Mouse (Mus musculus): ENCODE data around the gene Itgam. TPM values are rescaled to one million over a fixed set of nuclear protein-coding genes. Genes with fewer than 3 reads are reported as not detected.

Gene Itgam
- polyA plus RNA-seq, 1 experiment from 2014 or later = 0.20 TPM

GRCm38 (mm10) chr7:128067847-128068246 is 5.4 kb downstream of the Itgam start:
- Histone ChIP-seq H3K4me2 (no peak overlapping the region), H3K9ac (ENCODE audit: low read length) (no peak overlapping the region), H3K4me3 (ENCODE audit: low read depth, low read length) (no peak overlapping the region), H3K27me3 (ENCODE audit: control insufficient read depth, insufficient read depth, low read length) (no peaks in the 10 kb centered on the region), H3K4me1 (ENCODE audit: control insufficient read depth, insufficient read depth, low read length) (no peaks in the 10 kb centered on the region), H3K36me3 (ENCODE audit: control insufficient read depth, insufficient read depth, low read length) (no peaks in the 10 kb centered on the region), H3K9me3 (ENCODE audit: control insufficient read depth, low read length) (no peaks in the 10 kb centered on the region), H3K27ac (ENCODE audit: low read depth, low read length) (no peak overlapping the region)
- ATAC-seq (ENCODE audit: low FRiP score) (no peak), DNase-seq (ENCODE audit: low spot score, missing footprints) (no peak)
- WGBS = 55% methylated on average over 3 of the region's 3 CpGs

GRCm38 (mm10) chr7:128069844-128070243 is 7.4 kb downstream of the Itgam start:
- no peaks in the 10 kb centered on the region for H3K9me3 ChIP-seq (ENCODE audit: control insufficient read depth, low read length)
- no peak overlapping the region for H3K27ac ChIP-seq (ENCODE audit: low read depth, low read length)
- H3K4me1 ChIP-seq (ENCODE audit: control insufficient read depth, insufficient read depth, low read length) = no peaks in the 10 kb centered on the region
- no peak overlapping the region for H3K4me3 ChIP-seq (ENCODE audit: low read depth, low read length)
- ATAC-seq (ENCODE audit: low FRiP score) = no peak
- H3K36me3 ChIP-seq (ENCODE audit: control insufficient read depth, insufficient read depth, low read length) = no peaks in the 10 kb centered on the region
- H3K9ac ChIP-seq (ENCODE audit: low read length) = no peak overlapping the region
- no peak for DNase-seq (ENCODE audit: low spot score, missing footprints)
- no peak overlapping the region for H3K4me2 ChIP-seq
- no peaks in the 10 kb centered on the region for H3K27me3 ChIP-seq (ENCODE audit: control insufficient read depth, insufficient read depth, low read length)
- WGBS = 82% methylated on average over 2 of the region's 2 CpGs

GRCm38 (mm10) chr7:128071816-128072215 is 9.4 kb downstream of the Itgam start:
- no peaks in the 10 kb centered on the region for H3K9me3 ChIP-seq (ENCODE audit: control insufficient read depth, low read length)
- H3K4me2 ChIP-seq = no peak overlapping the region
- no peaks in the 10 kb centered on the region for H3K27me3 ChIP-seq (ENCODE audit: control insufficient read depth, insufficient read depth, low read length)
- no peaks in the 10 kb centered on the region for H3K4me1 ChIP-seq (ENCODE audit: control insufficient read depth, insufficient read depth, low read length)
- DNase-seq (ENCODE audit: low spot score, missing footprints) (no peak), ATAC-seq (ENCODE audit: low FRiP score) (no peak)
- H3K36me3 ChIP-seq (ENCODE audit: control insufficient read depth, insufficient read depth, low read length) = no peaks in the 10 kb centered on the region
- no peak overlapping the region for H3K4me3 ChIP-seq (ENCODE audit: low read depth, low read length)
- no peak overlapping the region for H3K27ac ChIP-seq (ENCODE audit: low read depth, low read length)
- H3K9ac ChIP-seq (ENCODE audit: low read length) = no peak overlapping the region
- WGBS = 87% methylated on average over 4 of the region's 4 CpGs

GRCm38 (mm10) chr7:128080012-128080411 is 17.6 kb downstream of the Itgam start:
- no peaks in the 10 kb centered on the region for H3K27me3 ChIP-seq (ENCODE audit: control insufficient read depth, insufficient read depth, low read length)
- H3K4me1 ChIP-seq (ENCODE audit: control insufficient read depth, insufficient read depth, low read length) = no peaks in the 10 kb centered on the region
- ATAC-seq (ENCODE audit: low FRiP score) = no peak
- H3K27ac ChIP-seq (ENCODE audit: low read depth, low read length) = no peak overlapping the region
- H3K36me3 ChIP-seq (ENCODE audit: control insufficient read depth, insufficient read depth, low read length) = no peaks in the 10 kb centered on the region
- WGBS = 83% methylated on average over 8 of the region's 8 CpGs
- H3K9ac ChIP-seq (ENCODE audit: low read length) = no peak overlapping the region
- H3K9me3 ChIP-seq (ENCODE audit: control insufficient read depth, low read length) = no peaks in the 10 kb centered on the region
- no peak overlapping the region for H3K4me3 ChIP-seq (ENCODE audit: low read depth, low read length)
- H3K4me2 ChIP-seq = no peak overlapping the region
- DNase-seq (ENCODE audit: low spot score, missing footprints) = no peak

GRCm38 (mm10) chr7:128089141-128089540 is 26.7 kb downstream of the Itgam start:
- WGBS = 81% methylated on average over 7 of the region's 7 CpGs
- ATAC-seq (ENCODE audit: low FRiP score) (no peak), DNase-seq (ENCODE audit: low spot score, missing footprints) (no peak)
- Histone ChIP-seq H3K4me1 (ENCODE audit: control insufficient read depth, insufficient read depth, low read length) (no peaks in the 10 kb centered on the region), H3K27ac (ENCODE audit: low read depth, low read length) (no peak overlapping the region), H3K27me3 (ENCODE audit: control insufficient read depth, insufficient read depth, low read length) (no peaks in the 10 kb centered on the region), H3K4me3 (ENCODE audit: low read depth, low read length) (no peak overlapping the region), H3K4me2 (no peak overlapping the region), H3K9ac (ENCODE audit: low read length) (no peak overlapping the region), H3K9me3 (ENCODE audit: control insufficient read depth, low read length) (no peaks in the 10 kb centered on the region), H3K36me3 (ENCODE audit: control insufficient read depth, insufficient read depth, low read length) (no peaks in the 10 kb centered on the region)

GRCm38 (mm10) chr7:128098135-128098534 is 35.7 kb downstream of the Itgam start:
- ATAC-seq (ENCODE audit: low FRiP score) (no peak), DNase-seq (ENCODE audit: low spot score, missing footprints) (no peak)
- Histone ChIP-seq H3K27me3 (ENCODE audit: control insufficient read depth, insufficient read depth, low read length) (no peaks in the 10 kb centered on the region), H3K9me3 (ENCODE audit: control insufficient read depth, low read length) (no peaks in the 10 kb centered on the region), H3K4me3 (ENCODE audit: low read depth, low read length) (no peak overlapping the region), H3K4me2 (no peak overlapping the region), H3K36me3 (ENCODE audit: control insufficient read depth, insufficient read depth, low read length) (no peaks in the 10 kb centered on the region), H3K9ac (ENCODE audit: low read length) (no peak overlapping the region), H3K27ac (ENCODE audit: low read depth, low read length) (no peak overlapping the region), H3K4me1 (ENCODE audit: control insufficient read depth, insufficient read depth, low read length) (no peaks in the 10 kb centered on the region)
- WGBS = 86% methylated on average over 1 of the region's 1 CpGs

- H3K4me3 ChIP-seq (ENCODE audit: low read depth, low read length) = no peak overlapping the region
- H3K27ac ChIP-seq (ENCODE audit: low read depth, low read length) = no peak overlapping the region
- H3K9me3 ChIP-seq (ENCODE audit: control insufficient read depth, low read length) = no peaks in the 10 kb centered on the region
- no peaks in the 10 kb centered on the region for H3K36me3 ChIP-seq (ENCODE audit: control insufficient read depth, insufficient read depth, low read length)
- no peak for ATAC-seq (ENCODE audit: low FRiP score)
- DNase-seq (ENCODE audit: low spot score, missing footprints) = no peak
- 79% methylated on average over 2 of the region's 2 CpGs for WGBS
- no peaks in the 10 kb centered on the region for H3K27me3 ChIP-seq (ENCODE audit: control insufficient read depth, insufficient read depth, low read length)
- no peaks in the 10 kb centered on the region for H3K4me1 ChIP-seq (ENCODE audit: control insufficient read depth, insufficient read depth, low read length)
- no peak overlapping the region for H3K9ac ChIP-seq (ENCODE audit: low read length)
- no peak overlapping the region for H3K4me2 ChIP-seq
These were observed 38.4 kb downstream of the Itgam start for GRCm38 (mm10) chr7:128100742-128101357.

- DNase-seq (ENCODE audit: low spot score, missing footprints) (no peak), ATAC-seq (ENCODE audit: low FRiP score) (no peak)
- no peak overlapping the region for H3K9ac ChIP-seq (ENCODE audit: low read length)
- no peaks in the 10 kb centered on the region for H3K36me3 ChIP-seq (ENCODE audit: control insufficient read depth, insufficient read depth, low read length)
- no peak overlapping the region for H3K4me3 ChIP-seq (ENCODE audit: low read depth, low read length)
- H3K9me3 ChIP-seq (ENCODE audit: control insufficient read depth, low read length) = no peaks in the 10 kb centered on the region
- H3K4me2 ChIP-seq = no peak overlapping the region
- WGBS = 68% methylated on average over 4 of the region's 4 CpGs
- no peaks in the 10 kb centered on the region for H3K4me1 ChIP-seq (ENCODE audit: control insufficient read depth, insufficient read depth, low read length)
- H3K27me3 ChIP-seq (ENCODE audit: control insufficient read depth, insufficient read depth, low read length) = no peaks in the 10 kb centered on the region
- H3K27ac ChIP-seq (ENCODE audit: low read depth, low read length) = no peak overlapping the region
These were observed 42.8 kb downstream of the Itgam start for GRCm38 (mm10) chr7:128105246-128105645.

- H3K9me3 ChIP-seq (ENCODE audit: control insufficient read depth, low read length) = no peaks in the 10 kb centered on the region
- H3K4me3 ChIP-seq (ENCODE audit: low read depth, low read length) = no peak overlapping the region
- no peaks in the 10 kb centered on the region for H3K4me1 ChIP-seq (ENCODE audit: control insufficient read depth, insufficient read depth, low read length)
- ATAC-seq (ENCODE audit: low FRiP score) = no peak
- H3K27ac ChIP-seq (ENCODE audit: low read depth, low read length) = no peak overlapping the region
- H3K9ac ChIP-seq (ENCODE audit: low read length) = no peak overlapping the region
- WGBS = 90% methylated on average over 7 of the region's 7 CpGs
- no peak for DNase-seq (ENCODE audit: low spot score, missing footprints)
- no peaks in the 10 kb centered on the region for H3K27me3 ChIP-seq (ENCODE audit: control insufficient read depth, insufficient read depth, low read length)
- H3K4me2 ChIP-seq = no peak overlapping the region
- H3K36me3 ChIP-seq (ENCODE audit: control insufficient read depth, insufficient read depth, low read length) = no peaks in the 10 kb centered on the region
These were observed 45.0 kb downstream of the Itgam start for GRCm38 (mm10) chr7:128107462-128107861.
